Mouse (Mus musculus) hindbrain, embryonic 10.5 days (tissue): ENCODE results near the gene Bcl2l13. TPM values are rescaled to one million over a fixed set of nuclear protein-coding genes. Genes with fewer than 3 reads are reported as not detected.

Source experiments
- DNase-seq: peaks from one replicate; pipeline ENCODE4 v3.0.0-alpha.2; 2017; ENCODE audit warnings: low spot score
- H3K27ac ChIP-seq: fragments of 300-500 bp; sonication (generic); 2 replicates; pipeline ENCODE4 v1.5.1; 2016; ENCODE audit warnings: mild to moderate bottlenecking, moderate library complexity
- H3K27me3 ChIP-seq: fragments of 300-500 bp; sonication (generic); 2 replicates; pipeline ENCODE4 v1.6.1; 2016; ENCODE audit warnings: mild to moderate bottlenecking; ENCODE audit not compliant: poor library complexity, insufficient read depth, severe bottlenecking
- H3K36me3 ChIP-seq: fragments of 300-500 bp; sonication (generic); 2 replicates; pipeline ENCODE4 v1.6.1; 2016; ENCODE audit warnings: mild to moderate bottlenecking, moderate library complexity
- H3K4me1 ChIP-seq: fragments of 300-500 bp; sonication (generic); replicated peaks from 2 replicates; pipeline ENCODE4 v1.6.1; 2016; ENCODE audit warnings: mild to moderate bottlenecking
- H3K4me3 ChIP-seq: fragments of 300-500 bp; sonication (generic); 2 replicates; pipeline ENCODE4 v1.5.1; 2016; ENCODE audit warnings: mild to moderate bottlenecking, moderate library complexity
- H3K9me3 ChIP-seq: fragments of 300-500 bp; sonication (generic); 2 replicates; pipeline ENCODE4 v1.6.1; 2016; ENCODE audit warnings: mild to moderate bottlenecking, moderate library complexity
- WGBS: fragments of 180-500 bp; shearing (Covaris S2); methylation state at CpG from one replicate; pipeline ENCODE4 v1.1.7; 2016; 5-methylcytosine and 5-hydroxymethylcytosine counted together
- polyA plus RNA-seq: library from polyadenylated mRNA; unstranded; fragments of >200 nt; fragmentation: Nextera tagmentation; extraction: Ambion mirVana; gene quantifications from 2 replicates; pipeline ENCODE4 v1.2.1, GENCODE M21; 2016

Bcl2l13 gene
- 41.3 and 45.0 TPM in 2 replicates for polyA plus RNA-seq

DNA sequence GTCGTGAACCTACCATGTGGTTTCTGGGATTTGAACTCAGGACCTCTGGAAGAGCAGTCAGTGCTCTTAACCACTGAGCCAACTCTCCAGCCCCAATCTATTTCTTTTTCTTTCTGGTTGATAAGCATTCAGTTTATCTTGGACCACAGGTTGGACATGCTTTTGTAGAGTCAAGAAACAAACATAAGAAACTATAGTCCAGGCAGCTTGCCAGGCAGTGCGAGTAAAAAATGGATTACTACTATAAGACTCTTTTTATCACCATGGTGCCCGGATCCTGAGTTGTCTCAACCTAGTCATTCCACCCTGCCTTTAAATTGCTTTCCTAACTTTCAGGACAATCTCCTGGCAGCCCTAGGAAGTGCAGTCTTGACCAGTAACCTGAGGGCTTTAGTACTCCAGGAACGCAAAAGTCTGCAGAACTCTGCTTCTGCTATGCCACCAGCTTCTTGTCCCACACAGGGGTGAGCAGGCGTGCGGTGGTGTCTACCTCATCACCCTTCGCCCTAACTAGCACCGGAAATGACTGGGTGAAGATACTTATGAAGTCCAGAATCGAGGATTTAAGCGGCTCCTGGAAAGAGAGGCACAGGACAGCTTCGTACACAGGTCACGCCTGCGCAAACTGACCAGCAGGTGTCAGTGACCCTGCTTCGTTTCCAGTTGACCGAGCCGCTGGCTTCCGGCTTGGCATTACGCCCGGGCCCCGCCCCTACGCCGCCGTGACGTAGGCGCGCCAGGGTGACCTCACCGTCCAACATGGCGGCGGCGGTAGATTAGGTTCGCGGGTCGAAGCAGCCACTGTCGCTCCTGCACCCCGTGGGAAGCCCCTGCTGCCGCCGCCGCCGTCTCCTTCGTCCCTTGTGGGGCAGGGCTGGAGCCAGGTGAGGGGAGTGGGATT, at the start of gene Bcl2l13:
Gene Bcl2l13 (plus strand): TSS at position 739 of the 901 bp plus-strand sequence.
- Histone ChIP-seq H3K4me3 (peak within 1 kb of the TSS; percentile 98), H3K27me3 (no peaks in the 10 kb centered on the region), H3K27ac (peak within 1 kb of the TSS; percentile 99), H3K9me3 (0 out of 2 replicates have a peak, but pooled peaks cover 4% of the 10 kb centered on the region), H3K4me1 (peaks cover 18% of the 10 kb centered on the region), H3K36me3 (peaks cover 22% of the 10 kb centered on the region)
- peak; percentile 97 for DNase-seq
- WGBS: 5% methylated on average over 40 of the region's 40 CpGs

DNA sequence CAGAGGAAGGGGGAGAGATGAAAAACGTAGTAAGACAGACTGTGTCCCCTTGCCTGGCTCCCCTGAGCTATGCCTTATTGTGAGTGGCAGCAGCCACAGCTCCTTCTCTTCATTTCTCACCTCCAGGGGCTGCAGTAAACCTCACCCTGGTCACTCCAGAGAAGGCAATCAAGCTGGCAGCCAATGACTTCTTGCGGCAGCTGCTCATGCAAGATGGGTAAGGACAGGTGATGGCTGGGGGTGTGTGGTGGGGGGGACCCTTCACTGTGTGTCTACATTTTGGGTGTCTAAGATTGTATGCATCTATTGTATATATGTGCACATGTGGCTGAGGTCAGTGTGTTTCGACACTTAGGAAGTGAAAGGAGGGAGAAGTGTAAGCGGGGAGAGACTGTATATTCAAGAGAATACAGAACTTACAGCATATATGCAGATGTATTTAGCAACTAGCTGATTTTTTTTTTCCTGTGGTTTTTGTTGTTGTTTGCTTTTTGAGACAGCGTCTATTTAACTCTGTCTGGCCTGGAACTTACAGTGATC, 47.9 kb upstream of the Bcl2l13 start:
- WGBS: 83% methylated on average over 5 of the region's 5 CpGs

DNA sequence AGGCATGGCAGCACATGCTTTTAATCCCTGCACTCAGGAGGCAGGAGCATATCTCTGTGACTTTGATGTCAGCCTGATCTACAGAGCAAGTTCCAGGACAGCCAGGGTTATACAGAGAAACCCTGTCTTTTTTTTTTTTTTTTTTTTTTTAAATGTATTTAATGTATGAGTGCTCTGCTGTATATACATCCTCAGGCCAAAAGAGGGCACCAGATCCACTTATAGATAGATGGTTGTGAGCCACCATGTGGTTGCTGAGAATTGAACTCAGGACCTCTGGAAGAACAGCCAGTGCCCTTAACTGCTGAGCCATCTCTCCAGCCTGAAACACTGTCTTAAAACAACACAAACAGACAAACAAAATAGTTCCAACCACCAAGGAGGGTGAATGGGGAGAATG, 47.1 kb upstream of the Bcl2l13 start:
- Histone ChIP-seq H3K4me3 (no peak overlapping the region), H3K9me3 (no peaks in the 10 kb centered on the region), H3K27me3 (no peaks in the 10 kb centered on the region), H3K36me3 (peaks cover 36% of the 10 kb centered on the region), H3K4me1 (peaks cover 18% of the 10 kb centered on the region; the same call in 1 of the 2 replicates), H3K27ac (no peak overlapping the region)
- DNase-seq: no peak

More for the DNA sequence above, 47.9 kb upstream of the Bcl2l13 start:
- no peak overlapping the region for H3K4me3 ChIP-seq
- H3K27ac ChIP-seq: no peak overlapping the region
- H3K27me3 ChIP-seq: no peaks in the 10 kb centered on the region
- peaks cover 18% of the 10 kb centered on the region; the same call in 1 of the 2 replicates for H3K4me1 ChIP-seq
- DNase-seq: no peak
- no peaks in the 10 kb centered on the region for H3K9me3 ChIP-seq
- H3K36me3 ChIP-seq: peaks cover 28% of the 10 kb centered on the region

DNA sequence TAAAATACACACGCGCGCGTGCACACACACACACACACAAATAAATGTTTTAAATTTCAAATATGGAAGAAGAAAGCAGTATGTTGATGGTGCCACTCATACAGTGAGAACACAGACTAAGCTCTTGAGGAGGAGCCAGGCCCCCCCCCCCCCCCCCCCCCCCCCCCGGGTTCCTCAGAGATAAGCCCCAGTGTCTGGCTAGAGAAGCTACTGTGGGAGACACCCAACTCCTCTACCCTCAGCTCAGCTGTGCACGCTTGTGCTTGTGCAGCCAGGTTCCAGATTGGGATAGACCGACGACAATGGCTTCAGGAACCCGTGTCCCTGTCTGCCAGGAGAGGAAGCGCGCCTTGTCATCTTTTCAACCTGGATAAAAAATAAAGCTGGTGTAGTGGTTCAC, 45.9 kb upstream of the Bcl2l13 start:
- Histone ChIP-seq H3K27me3 (no peaks in the 10 kb centered on the region), H3K4me1 (peaks cover 11% of the 10 kb centered on the region; the same call in 1 of the 2 replicates), H3K36me3 (peaks cover 48% of the 10 kb centered on the region), H3K27ac (no peak overlapping the region), H3K9me3 (no peaks in the 10 kb centered on the region), H3K4me3 (no peak overlapping the region)
- 91% methylated on average over 11 of the region's 11 CpGs for WGBS
- no peak for DNase-seq

DNA sequence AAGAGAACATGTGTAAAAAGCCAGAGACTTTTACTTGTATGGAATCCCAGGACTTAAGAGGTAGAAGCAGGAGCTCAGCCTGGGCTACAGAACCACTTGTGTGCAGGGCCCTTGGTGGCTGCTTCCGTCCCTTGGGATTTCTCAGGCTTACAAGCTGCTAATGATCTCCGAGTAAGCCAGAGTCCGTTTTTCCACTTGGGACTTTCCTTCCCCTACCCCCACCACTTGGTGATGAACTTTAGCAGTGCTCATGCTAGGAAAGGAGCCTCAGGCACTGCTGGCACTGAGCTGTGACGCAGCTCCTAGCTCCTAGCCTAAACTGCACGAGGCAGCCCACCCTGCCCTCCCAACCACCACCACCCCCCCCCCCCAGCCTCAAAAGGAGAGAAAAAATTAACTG, 45.3 kb upstream of the Bcl2l13 start:
- Histone ChIP-seq H3K36me3 (peaks cover 54% of the 10 kb centered on the region), H3K27ac (no peak overlapping the region), H3K4me1 (peaks cover 5% of the 10 kb centered on the region; the same call in 1 of the 2 replicates), H3K9me3 (no peaks in the 10 kb centered on the region), H3K27me3 (no peaks in the 10 kb centered on the region), H3K4me3 (no peak overlapping the region)
- no peak for DNase-seq
- 79% methylated on average over 5 of the region's 5 CpGs for WGBS

DNA sequence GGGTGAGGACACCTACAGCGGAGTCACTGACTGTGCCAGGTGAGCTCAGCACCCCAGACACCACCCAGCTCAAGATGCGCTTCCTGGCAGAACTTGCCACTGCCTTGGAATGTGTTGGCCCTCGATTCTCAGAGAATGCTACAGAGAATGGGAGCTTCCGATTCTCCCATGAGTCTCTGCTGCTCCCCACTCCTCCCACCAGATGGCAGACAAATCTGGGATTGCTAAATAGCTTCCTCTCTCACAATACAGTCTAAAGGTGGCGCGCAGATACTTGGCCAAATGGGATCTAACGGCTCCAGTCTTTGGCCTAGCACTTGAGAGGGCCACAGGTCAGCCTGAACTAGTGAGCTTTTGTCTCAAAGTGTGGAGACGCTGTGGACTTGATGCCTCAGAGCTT, 43.1 kb upstream of the Bcl2l13 start:
- no peaks in the 10 kb centered on the region for H3K9me3 ChIP-seq
- peaks cover 76% of the 10 kb centered on the region for H3K36me3 ChIP-seq
- H3K4me3 ChIP-seq: no peak overlapping the region
- 90% methylated on average over 8 of the region's 8 CpGs for WGBS
- no peaks in the 10 kb centered on the region for H3K27me3 ChIP-seq
- DNase-seq: no peak
- no peak overlapping the region for H3K27ac ChIP-seq
- H3K4me1 ChIP-seq: no peaks in the 10 kb centered on the region

DNA sequence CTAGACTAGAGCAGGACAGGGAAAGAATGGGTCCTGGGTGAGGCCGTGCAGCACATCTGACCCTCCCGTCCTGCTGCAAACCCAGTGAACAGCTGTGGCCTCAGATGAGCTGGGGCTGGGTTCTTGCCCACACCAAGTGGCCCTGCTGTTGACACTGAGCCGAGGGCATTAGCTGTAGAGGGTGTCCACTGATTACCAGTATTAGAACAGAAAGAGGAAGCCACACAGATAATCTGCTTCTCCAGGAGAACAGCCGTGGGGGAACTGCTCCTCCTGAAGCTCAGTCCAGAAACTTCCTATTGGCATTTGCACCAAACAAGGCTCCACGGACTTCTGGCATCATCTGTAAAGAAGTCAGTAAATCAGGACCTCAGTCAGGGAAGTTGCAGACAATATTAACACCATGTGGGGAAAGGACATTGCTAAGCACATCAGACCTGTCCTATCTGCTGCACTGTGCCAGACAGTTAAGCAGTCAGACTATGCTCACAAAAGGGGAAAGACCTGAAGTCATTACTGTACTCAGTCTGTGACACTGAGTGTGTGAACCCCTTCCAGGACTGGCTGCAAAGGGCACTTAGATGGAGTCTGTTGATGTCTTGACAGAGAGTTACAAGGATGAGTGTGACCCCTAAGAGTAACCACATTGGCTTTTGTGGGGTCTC, 40.5 kb upstream of the Bcl2l13 start:
- no peaks in the 10 kb centered on the region for H3K9me3 ChIP-seq
- WGBS: 88% methylated on average over 5 of the region's 5 CpGs
- H3K4me1 ChIP-seq: no peaks in the 10 kb centered on the region
- no peak for DNase-seq
- H3K27ac ChIP-seq: no peak overlapping the region
- H3K27me3 ChIP-seq: no peaks in the 10 kb centered on the region
- H3K36me3 ChIP-seq: peaks cover 95% of the 10 kb centered on the region
- H3K4me3 ChIP-seq: no peak overlapping the region

DNA sequence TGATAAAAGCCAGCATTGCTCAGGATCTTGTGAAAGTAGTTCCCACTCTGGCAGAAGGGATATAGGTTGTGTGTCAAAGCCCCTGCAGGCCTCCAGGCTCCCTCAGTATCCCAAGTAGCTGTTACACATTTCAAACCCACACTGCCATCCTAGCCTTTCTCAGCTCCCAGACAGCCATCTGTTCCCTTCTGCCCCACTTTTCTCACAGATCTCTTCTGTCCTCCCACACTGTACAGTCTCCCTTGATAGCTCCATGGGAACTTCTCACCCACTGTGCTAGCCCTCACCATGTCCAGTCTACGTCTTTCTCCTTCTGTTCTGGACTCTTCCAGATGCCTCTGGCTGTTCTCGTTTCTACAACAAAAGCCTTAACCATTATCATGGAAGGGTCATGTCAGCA, 39.9 kb upstream of the Bcl2l13 start:
- no peak overlapping the region for H3K27ac ChIP-seq
- no peaks in the 10 kb centered on the region for H3K4me1 ChIP-seq
- H3K9me3 ChIP-seq: no peaks in the 10 kb centered on the region
- 83% methylated on average over 2 of the region's 2 CpGs for WGBS
- H3K27me3 ChIP-seq: no peaks in the 10 kb centered on the region
- H3K36me3 ChIP-seq: peaks cover 100% of the 10 kb centered on the region
- DNase-seq: no peak
- no peak overlapping the region for H3K4me3 ChIP-seq

DNA sequence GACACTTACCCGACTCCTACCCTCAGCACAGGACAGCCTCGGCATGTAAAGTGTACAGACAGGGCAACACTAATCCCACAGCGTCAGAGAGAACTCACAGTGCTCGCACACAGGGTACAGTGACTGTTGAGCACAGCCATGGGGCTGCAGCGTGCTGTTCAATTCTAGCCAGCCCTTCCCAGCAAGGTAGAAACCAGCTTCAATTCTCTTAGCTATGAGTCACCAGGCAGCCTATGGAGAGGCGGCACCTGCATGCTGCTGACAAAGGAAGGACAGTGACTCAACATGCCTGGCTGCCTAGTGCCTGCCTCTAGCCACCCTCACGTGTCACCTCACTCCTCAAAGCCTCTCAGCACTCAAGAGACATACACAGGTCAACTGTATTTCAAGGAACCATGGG, 38.0 kb upstream of the Bcl2l13 start:
- H3K4me1 ChIP-seq: no peaks in the 10 kb centered on the region

DNA sequence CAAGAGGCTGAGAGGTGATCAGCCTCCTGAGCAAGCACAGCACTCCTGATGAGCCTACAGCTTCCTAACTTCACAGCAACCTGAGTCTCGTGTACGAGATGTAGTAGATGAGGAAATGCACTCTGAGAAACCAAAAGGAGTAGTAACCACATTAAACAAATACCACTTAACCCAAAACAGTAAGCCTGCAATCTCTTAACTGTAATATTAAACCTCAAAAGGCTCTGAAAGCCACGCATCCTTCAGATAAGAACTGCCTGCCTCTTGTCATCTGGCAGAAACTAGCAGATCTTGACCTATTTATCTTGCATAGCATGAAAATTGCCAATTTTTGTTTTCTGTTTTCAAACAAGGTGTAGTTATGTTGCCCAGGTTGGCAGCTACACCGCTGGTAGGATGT, 37.1 kb upstream of the Bcl2l13 start:
- peaks cover 100% of the 10 kb centered on the region for H3K36me3 ChIP-seq
- DNase-seq: no peak
- H3K27me3 ChIP-seq: no peaks in the 10 kb centered on the region

More for the DNA sequence above, 38.0 kb upstream of the Bcl2l13 start:
- Histone ChIP-seq H3K4me3 (no peak overlapping the region), H3K27me3 (no peaks in the 10 kb centered on the region), H3K27ac (no peak overlapping the region), H3K36me3 (peaks cover 100% of the 10 kb centered on the region), H3K9me3 (no peaks in the 10 kb centered on the region)
- WGBS: 90% methylated on average over 7 of the region's 7 CpGs
- DNase-seq: no peak

DNA sequence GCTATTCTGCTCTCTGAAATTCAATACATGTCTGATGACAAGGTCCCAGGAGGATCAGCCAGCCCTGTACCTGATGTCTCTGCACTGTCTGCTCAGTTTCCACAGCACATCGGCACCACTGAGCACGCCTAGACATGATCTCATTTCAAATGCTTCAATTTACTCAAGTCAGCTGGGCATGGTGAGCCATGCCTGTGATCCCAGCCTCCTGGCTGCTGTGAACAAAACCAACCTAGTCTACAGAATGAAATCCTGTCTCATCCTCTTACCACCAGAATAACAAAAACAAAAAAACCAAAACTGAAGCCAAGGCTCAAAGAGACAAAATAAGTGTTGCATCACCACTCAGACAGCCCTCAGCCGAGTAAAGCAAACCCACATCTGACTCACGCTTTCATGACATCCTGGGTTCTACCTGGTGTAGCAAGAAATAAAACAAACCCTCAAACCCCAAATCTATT, 36.4 kb upstream of the Bcl2l13 start:
- H3K9me3 ChIP-seq: no peaks in the 10 kb centered on the region
- H3K4me1 ChIP-seq: no peaks in the 10 kb centered on the region
- no peak overlapping the region for H3K4me3 ChIP-seq
- H3K27ac ChIP-seq: no peak overlapping the region
- WGBS: 89% methylated on average over 4 of the region's 4 CpGs
- DNase-seq: no peak
- H3K36me3 ChIP-seq: peaks cover 100% of the 10 kb centered on the region
- no peaks in the 10 kb centered on the region for H3K27me3 ChIP-seq

More for the DNA sequence above, 37.1 kb upstream of the Bcl2l13 start:
- Histone ChIP-seq H3K4me1 (no peaks in the 10 kb centered on the region), H3K9me3 (no peaks in the 10 kb centered on the region), H3K27ac (no peak overlapping the region), H3K4me3 (no peak overlapping the region)
- WGBS: 94% methylated on average over 4 of the region's 4 CpGs

DNA sequence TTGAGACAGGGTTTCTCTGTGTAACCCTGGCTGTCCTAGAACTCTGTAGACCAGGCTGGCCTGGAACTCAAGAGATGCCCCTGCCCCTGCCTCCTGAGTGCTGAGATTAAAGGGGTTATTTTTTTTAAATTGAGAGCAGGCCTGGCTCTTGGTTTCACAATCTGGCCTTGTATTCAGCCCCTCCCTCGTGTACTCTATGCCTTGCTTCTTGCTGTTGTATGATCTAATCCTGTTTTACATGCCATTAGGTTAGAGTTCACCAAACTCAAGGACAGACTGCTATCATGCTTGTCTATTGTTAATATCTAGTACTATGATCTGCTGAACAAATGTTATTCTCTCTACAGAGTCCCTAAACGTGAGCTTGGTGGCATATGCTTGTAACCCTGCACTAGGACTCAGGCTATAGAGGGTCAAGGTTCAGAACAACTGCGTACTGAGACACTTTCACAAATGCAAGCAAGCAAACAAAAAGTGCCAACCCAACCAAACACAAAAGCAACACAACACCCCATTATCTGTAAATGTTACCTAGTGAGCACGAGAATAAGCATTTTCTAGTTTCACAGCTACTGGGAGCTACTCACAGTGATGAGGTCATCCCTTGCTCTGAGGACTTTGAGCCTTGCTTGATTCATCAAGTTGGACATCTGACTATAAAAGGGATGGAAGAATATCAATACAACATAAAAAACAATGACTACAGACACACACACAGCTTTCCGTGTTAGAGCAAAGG, 28.8 kb upstream of the Bcl2l13 start:
- Histone ChIP-seq H3K9me3 (no peaks in the 10 kb centered on the region), H3K27ac (no peak overlapping the region), H3K27me3 (no peaks in the 10 kb centered on the region), H3K4me3 (no peak overlapping the region), H3K36me3 (peaks cover 99% of the 10 kb centered on the region), H3K4me1 (no peaks in the 10 kb centered on the region)
- DNase-seq: no peak
- 92% methylated on average over 5 of the region's 5 CpGs for WGBS
